Mouse (Mus musculus) megakaryocyte progenitor cell, adult 5-6 weeks (primary cell): ENCODE results near the gene Ccdc9. TPM values are rescaled to one million over a fixed set of nuclear protein-coding genes. Genes with fewer than 3 reads are reported as not detected.
"Not testable (repeated sequence)": the region's sequence is repeated elsewhere in the genome, so short reads cannot be mapped to it uniquely, and the experiment has no call there.

Experiments used
- ATAC-seq: replicated peaks from 2 replicates; pipeline ENCODE4 v1.8.0; 2016; ENCODE audit warnings: mild to moderate bottlenecking, moderate TSS enrichment, inconsistent platforms; ENCODE audit not compliant: poor library complexity
- total RNA-seq, 2 experiments: library from RNA; stranded (forward) in 1 of 2; stranded (reverse) in 1 of 2; fragments of 157-497, 149-512 nt in 1 of 2; fragments of 200-1000 nt in 1 of 2; gene quantifications; 2 replicates each; pipeline versions ENCODE4 v1.2.3 to v1.2.4; 2015 to 2017

The Ccdc9 gene
- total RNA-seq, 2 experiments from 2014 or later = 17.3 to 87.9 TPM

GRCm38 (mm10) chr7:16308555-16309317 is 22.1 kb upstream of the Ccdc9 start:
- peak; percentile 17 for ATAC-seq

GRCm38 (mm10) chr7:16308093-16308492 is 21.5 kb upstream of the Ccdc9 start, which contains the start of gene Bbc3:
TSS of gene Bbc3 (plus strand) at chr7:16308393.
- not testable (repeated sequence) for ATAC-seq

- not testable (repeated sequence) for ATAC-seq
These were observed 20.5 kb upstream of the Ccdc9 start for GRCm38 (mm10) chr7:16307141-16307540.

- ATAC-seq = peak; percentile 35
These were observed 12.9 kb upstream of the Ccdc9 start for GRCm38 (mm10) chr7:16299419-16300035.

- ATAC-seq = no peak
These were observed 12.3 kb upstream of the Ccdc9 start for GRCm38 (mm10) chr7:16298927-16299326.

GRCm38 (mm10) chr7:16297616-16298015 is 11.0 kb upstream of the Ccdc9 start:
- no peak for ATAC-seq

- ATAC-seq = peak; percentile 56
These were observed 10.3 kb upstream of the Ccdc9 start for GRCm38 (mm10) chr7:16296766-16297390.

- peak; percentile 19 for ATAC-seq
These were observed 9.6 kb upstream of the Ccdc9 start for GRCm38 (mm10) chr7:16296146-16296545.

- ATAC-seq = peak; percentile 50
These were observed 8.8 kb upstream of the Ccdc9 start for GRCm38 (mm10) chr7:16295321-16295900.

GRCm38 (mm10) chr7:16294837-16295236 is 8.2 kb upstream of the Ccdc9 start:
- peak; percentile 70 for ATAC-seq

GRCm38 (mm10) chr7:16294346-16294745 is 7.8 kb upstream of the Ccdc9 start:
- ATAC-seq = peak; percentile 48

- no peak for ATAC-seq
These were observed 1.2 kb upstream of the Ccdc9 start for GRCm38 (mm10) chr7:16287791-16288190.

GRCm38 (mm10) chr7:16287016-16287415 is 421 bp upstream of the Ccdc9 start:
- no peak for ATAC-seq

- peak; percentile 34 for ATAC-seq
These were observed 1.1 kb downstream of the Ccdc9 start for GRCm38 (mm10) chr7:16285450-16286025.

GRCm38 (mm10) chr7:16284904-16285303 is 1.7 kb downstream of the Ccdc9 start:
- ATAC-seq = no peak

GRCm38 (mm10) chr7:16284001-16284400 is 2.6 kb downstream of the Ccdc9 start:
- ATAC-seq = no peak

GRCm38 (mm10) chr7:16282334-16282733 is 4.3 kb downstream of the Ccdc9 start:
- no peak for ATAC-seq

GRCm38 (mm10) chr7:16280721-16281120 is 5.9 kb downstream of the Ccdc9 start:
- no peak for ATAC-seq

GRCm38 (mm10) chr7:16274922-16275890 is 11.4 kb downstream of the Ccdc9 start:
- ATAC-seq = peak; percentile 45

- peak; percentile 52 for ATAC-seq
These were observed 12.8 kb downstream of the Ccdc9 start for GRCm38 (mm10) chr7:16273766-16274140.
